Mouse (Mus musculus) MEL (cell line): ENCODE measurements around the gene Zfp655. TPM values are rescaled to one million over a fixed set of nuclear protein-coding genes. Genes with fewer than 3 reads are reported as not detected.
A peak's percentile ranks its signal among the peaks of the same experiment; 100 is the strongest.

ENCODE experiments used
- DNase-seq: peaks from one replicate; pipeline ENCODE4 v3.0.0; 2011; ENCODE audit warnings: low read depth, low spot score
- H3K27ac ChIP-seq: 2 replicates; pipeline ENCODE4 v1.5.1; 2012; ENCODE audit warnings: low read depth, mild to moderate bottlenecking, control low read depth, low read length, moderate library complexity; ENCODE audit not compliant: control insufficient read depth
- H3K27me3 ChIP-seq, 2 experiments: fragments of 150-350 bp in 1 of 2; sonication (generic) in 1 of 2; 2 replicates each; pipeline ENCODE4 v1.6.1; 2012; ENCODE audit warnings: low read length in 2 of 2, mild to moderate bottlenecking in 2 of 2, improper control_type of control experiment in 1 of 2, moderate library complexity in 1 of 2; ENCODE audit not compliant: insufficient read depth in 2 of 2, control insufficient read depth in 1 of 2
- H3K36me3 ChIP-seq, 2 experiments: 2 replicates each; pipeline ENCODE4 v1.6.1; 2012 to 2014; ENCODE audit warnings: low read length in 2 of 2, improper control_type of control experiment in 1 of 2, inconsistent platforms in 1 of 2, mild to moderate bottlenecking in 1 of 2; ENCODE audit not compliant: insufficient read depth in 2 of 2, control insufficient read depth in 1 of 2
- H3K4me1 ChIP-seq, 2 experiments: fragments of 150-350 bp in 1 of 2; sonication (generic) in 1 of 2; 2 replicates each; pipeline ENCODE4 v1.6.1; 2012; ENCODE audit warnings: low read length in 2 of 2, improper control_type of control experiment in 1 of 2, mild to moderate bottlenecking in 1 of 2; ENCODE audit not compliant: insufficient read depth in 2 of 2, control insufficient read depth in 1 of 2
- H3K4me3 ChIP-seq, 2 experiments: fragments of 150-350 bp in 1 of 2; sonication (generic) in 1 of 2; 2 replicates each; pipeline ENCODE4 v1.5.1; 2012; ENCODE audit warnings: low read depth in 2 of 2, low read length in 2 of 2, mild to moderate bottlenecking in 2 of 2, moderate library complexity in 2 of 2, control low read depth in 1 of 2, improper control_type of control experiment in 1 of 2; ENCODE audit not compliant: control insufficient read depth in 1 of 2, insufficient read depth in 1 of 2
- H3K79me2 ChIP-seq: 2 replicates; pipeline ENCODE4 v1.6.1; 2012; ENCODE audit warnings: mild to moderate bottlenecking, low read length, moderate library complexity; ENCODE audit not compliant: control insufficient read depth, poor library complexity, insufficient read depth
- H3K9ac ChIP-seq: 2 replicates; pipeline ENCODE4 v1.6.1; 2012; ENCODE audit warnings: low read depth, mild to moderate bottlenecking, control low read depth, low read length, moderate library complexity; ENCODE audit not compliant: control insufficient read depth, poor library complexity, severe bottlenecking
- H3K9me3 ChIP-seq: fragments of 150-350 bp; sonication (generic); replicated peaks from 2 replicates; pipeline ENCODE4 v1.6.1; 2012; ENCODE audit warnings: mild to moderate bottlenecking, low read length, improper control_type of control experiment, moderate library complexity; ENCODE audit not compliant: insufficient read depth
- BHLHE40 ChIP-seq: IDR thresholded peaks from 2 replicates; pipeline ENCODE4 v1.6.1; 2012; ENCODE audit warnings: low read depth, mild to moderate bottlenecking, inconsistent platforms, low read length, improper control_type of control experiment, borderline replicate concordance
- CHD1 ChIP-seq: IDR thresholded peaks from 2 replicates; pipeline ENCODE4 v1.6.1; 2012; ENCODE audit warnings: low read depth, mild to moderate bottlenecking, inconsistent platforms, low read length, improper control_type of control experiment
- CHD2 ChIP-seq: IDR thresholded peaks from 2 replicates; pipeline ENCODE4 v1.6.1; 2011; ENCODE audit warnings: low read length, improper control_type of control experiment
- CTCF ChIP-seq, 3 experiments: IDR thresholded peaks in 2 of 3; conservative IDR thresholded peaks in 1 of 3; 2 replicates each; pipeline ENCODE4 v1.5.1; 2011 to 2012; ENCODE audit warnings: low read length in 3 of 3, low read depth in 2 of 3, mild to moderate bottlenecking in 2 of 3, improper control_type of control experiment in 1 of 3, inconsistent platforms in 1 of 3, mixed read lengths in 1 of 3, moderate library complexity in 1 of 3; ENCODE audit not compliant: control insufficient read depth in 1 of 3, insufficient read depth in 1 of 3, poor library complexity in 1 of 3, severe bottlenecking in 1 of 3
- E2F4 ChIP-seq: IDR thresholded peaks from 2 replicates; pipeline ENCODE4 v1.6.1; 2011; ENCODE audit warnings: low read depth, low read length, improper control_type of control experiment, borderline replicate concordance
- EP300 ChIP-seq, 2 experiments: IDR thresholded peaks; 2 replicates each; pipeline ENCODE4 v1.6.1; 2011; ENCODE audit warnings: improper control_type of control experiment in 2 of 2, low read length in 2 of 2, low read depth in 1 of 2, mild to moderate bottlenecking in 1 of 2
- ETS1 ChIP-seq: IDR thresholded peaks from 2 replicates; pipeline ENCODE4 v1.6.1; 2012; ENCODE audit warnings: low read depth, mild to moderate bottlenecking, inconsistent platforms, low read length, improper control_type of control experiment, moderate library complexity
- GABPA ChIP-seq: IDR thresholded peaks from 2 replicates; pipeline ENCODE4 v1.6.1; 2012; ENCODE audit warnings: low read depth, mild to moderate bottlenecking, inconsistent platforms, low read length, improper control_type of control experiment, moderate library complexity
- GATA1 ChIP-seq: IDR thresholded peaks from 2 replicates; pipeline ENCODE4 v1.6.1; 2011; ENCODE audit warnings: low read depth, low read length, improper control_type of control experiment
- HCFC1 ChIP-seq: IDR thresholded peaks from 2 replicates; pipeline ENCODE4 v1.6.1; 2012; ENCODE audit warnings: low read depth, mild to moderate bottlenecking, inconsistent platforms, low read length, improper control_type of control experiment, moderate library complexity
- JUND ChIP-seq: IDR thresholded peaks from 2 replicates; pipeline ENCODE4 v1.6.1; 2011; ENCODE audit warnings: low read depth, mild to moderate bottlenecking, improper control_type of control experiment, low read length
- KAT2A ChIP-seq: conservative IDR thresholded peaks from 2 replicates; pipeline ENCODE4 v1.6.1; 2012; ENCODE audit warnings: low read depth, low read length, improper control_type of control experiment, inconsistent platforms
- MAX ChIP-seq: IDR thresholded peaks from 2 replicates; pipeline ENCODE4 v1.6.1; 2011; ENCODE audit warnings: low read length, improper control_type of control experiment
- MAZ ChIP-seq: IDR thresholded peaks from 2 replicates; pipeline ENCODE4 v1.6.1; 2012; ENCODE audit warnings: low read depth, mild to moderate bottlenecking, inconsistent platforms, low read length, improper control_type of control experiment
- MEF2A ChIP-seq: IDR thresholded peaks from 2 replicates; pipeline ENCODE4 v1.6.1; 2014; ENCODE audit warnings: low read depth, mild to moderate bottlenecking, inconsistent platforms, low read length, improper control_type of control experiment; ENCODE audit not compliant: poor library complexity, insufficient replicate concordance, severe bottlenecking; ENCODE audit errors: extremely low read depth
- MXI1 ChIP-seq: IDR thresholded peaks from 2 replicates; pipeline ENCODE4 v1.6.1; 2011; ENCODE audit warnings: mild to moderate bottlenecking, low read depth, low read length, improper control_type of control experiment
- MYC ChIP-seq: IDR thresholded peaks from 2 replicates; pipeline ENCODE4 v1.6.1; 2011; ENCODE audit warnings: low read depth, mild to moderate bottlenecking, low read length, improper control_type of control experiment, moderate library complexity
- NELFE ChIP-seq: IDR thresholded peaks from 2 replicates; pipeline ENCODE4 v1.6.1; 2011; ENCODE audit warnings: low read depth, low read length, improper control_type of control experiment
- NRF1 ChIP-seq: IDR thresholded peaks from 2 replicates; pipeline ENCODE4 v1.6.1; 2014; ENCODE audit warnings: low read depth, mild to moderate bottlenecking, inconsistent platforms, low read length, improper control_type of control experiment, moderate library complexity; ENCODE audit not compliant: poor library complexity, insufficient read depth, severe bottlenecking
- POLR2A ChIP-seq, 2 experiments: IDR thresholded peaks; 2 replicates each; pipeline ENCODE4 v1.6.1; 2011 to 2012; ENCODE audit warnings: low read length in 2 of 2, mild to moderate bottlenecking in 2 of 2, control low read depth in 1 of 2, improper control_type of control experiment in 1 of 2, low read depth in 1 of 2, moderate library complexity in 1 of 2; ENCODE audit not compliant: control insufficient read depth in 1 of 2, insufficient read depth in 1 of 2, poor library complexity in 1 of 2
- POLR2AphosphoS2 ChIP-seq: IDR thresholded peaks from 2 replicates; pipeline ENCODE4 v1.6.1; 2011; ENCODE audit warnings: low read length, improper control_type of control experiment
- POLR2AphosphoS5 ChIP-seq: IDR thresholded peaks from 2 replicates; pipeline ENCODE4 v1.6.1; 2012; ENCODE audit warnings: low read depth, borderline replicate concordance, mild to moderate bottlenecking, inconsistent platforms, low read length, moderate library complexity, mixed read lengths
- RAD21 ChIP-seq: IDR thresholded peaks from 2 replicates; pipeline ENCODE4 v1.6.1; 2011; ENCODE audit warnings: mild to moderate bottlenecking, low read depth, low read length, improper control_type of control experiment
- RCOR1 ChIP-seq: IDR thresholded peaks from 2 replicates; pipeline ENCODE4 v1.6.1; 2012; ENCODE audit warnings: low read depth, mild to moderate bottlenecking, inconsistent platforms, low read length, improper control_type of control experiment
- SIN3A ChIP-seq: IDR thresholded peaks from 2 replicates; pipeline ENCODE4 v1.6.1; 2012; ENCODE audit warnings: low read length, improper control_type of control experiment, inconsistent platforms
- SMC3 ChIP-seq: IDR thresholded peaks from 2 replicates; pipeline ENCODE4 v1.6.1; 2011; ENCODE audit warnings: low read depth, low read length, improper control_type of control experiment
- TAL1 ChIP-seq: IDR thresholded peaks from 2 replicates; pipeline ENCODE4 v1.6.1; 2012; ENCODE audit warnings: mild to moderate bottlenecking, inconsistent platforms, low read length, moderate library complexity, mixed read lengths
- TBP ChIP-seq: IDR thresholded peaks from 2 replicates; pipeline ENCODE4 v1.8.0; 2011; ENCODE audit warnings: low read depth, low read length, improper control_type of control experiment
- TCF12 ChIP-seq: IDR thresholded peaks from 2 replicates; pipeline ENCODE4 v1.6.1; 2014; ENCODE audit warnings: low read depth, mild to moderate bottlenecking, inconsistent platforms, low read length, improper control_type of control experiment, moderate library complexity
- UBTF ChIP-seq: IDR thresholded peaks from 2 replicates; pipeline ENCODE4 v1.6.1; 2012; ENCODE audit warnings: low read depth, mild to moderate bottlenecking, inconsistent platforms, low read length, improper control_type of control experiment, moderate library complexity, borderline replicate concordance; ENCODE audit not compliant: insufficient read depth
- USF1 ChIP-seq: IDR thresholded peaks from 2 replicates; pipeline ENCODE4 v1.6.1; 2014; ENCODE audit warnings: low read depth, mild to moderate bottlenecking, inconsistent platforms, low read length, improper control_type of control experiment, moderate library complexity
- USF2 ChIP-seq, 2 experiments: IDR thresholded peaks; 2 replicates each; pipeline ENCODE4 v1.6.1; 2011 to 2012; ENCODE audit warnings: improper control_type of control experiment in 2 of 2, low read length in 2 of 2, borderline replicate concordance in 1 of 2, inconsistent platforms in 1 of 2, low read depth in 1 of 2, mild to moderate bottlenecking in 1 of 2; ENCODE audit not compliant: insufficient read depth in 1 of 2
- ZC3H11A ChIP-seq: IDR thresholded peaks from 2 replicates; pipeline ENCODE4 v1.6.1; 2012; ENCODE audit warnings: low read depth, mild to moderate bottlenecking, inconsistent platforms, low read length, improper control_type of control experiment
- ZKSCAN1 ChIP-seq: IDR thresholded peaks from 2 replicates; pipeline ENCODE4 v1.6.1; 2012; ENCODE audit warnings: low read depth, mild to moderate bottlenecking, inconsistent platforms, low read length, improper control_type of control experiment, moderate library complexity
- ZMIZ1 ChIP-seq: IDR thresholded peaks from 2 replicates; pipeline ENCODE4 v1.6.1; 2012; ENCODE audit warnings: low read depth, mild to moderate bottlenecking, inconsistent platforms, low read length, improper control_type of control experiment, moderate library complexity
- ZNF384 ChIP-seq: IDR thresholded peaks from 2 replicates; pipeline ENCODE4 v1.6.1; 2012; ENCODE audit warnings: low read depth, mild to moderate bottlenecking, inconsistent platforms, low read length, improper control_type of control experiment
- polyA plus RNA-seq, 2 experiments: library from polyadenylated mRNA; stranded (reverse) in 1 of 2; unstranded in 1 of 2; fragments of >175 nt in 1 of 2; fragments of >200 nt in 1 of 2; gene quantifications; 2 replicates each; pipeline versions ENCODE4 v1.2.1 to v1.2.4; 2012; ENCODE audit warnings: low replicate concordance in 2 of 2, low read depth in 1 of 2; ENCODE audit not compliant: insufficient read length in 2 of 2, insufficient read depth in 1 of 2, missing spikeins in 1 of 2
- total RNA-seq: library from RNA; depleted of rRNA; stranded (reverse); fragments of 300-350 nt; gene quantifications from 2 replicates; pipeline ENCODE4 v1.2.3, GENCODE M21; 2012; rRNA removed

The Zfp655 gene
- total RNA-seq (26.9 and 30.3 TPM in 2 replicates), polyA plus RNA-seq (10 to 100 TPM; 25.2 to 35.3 TPM)

DNA sequence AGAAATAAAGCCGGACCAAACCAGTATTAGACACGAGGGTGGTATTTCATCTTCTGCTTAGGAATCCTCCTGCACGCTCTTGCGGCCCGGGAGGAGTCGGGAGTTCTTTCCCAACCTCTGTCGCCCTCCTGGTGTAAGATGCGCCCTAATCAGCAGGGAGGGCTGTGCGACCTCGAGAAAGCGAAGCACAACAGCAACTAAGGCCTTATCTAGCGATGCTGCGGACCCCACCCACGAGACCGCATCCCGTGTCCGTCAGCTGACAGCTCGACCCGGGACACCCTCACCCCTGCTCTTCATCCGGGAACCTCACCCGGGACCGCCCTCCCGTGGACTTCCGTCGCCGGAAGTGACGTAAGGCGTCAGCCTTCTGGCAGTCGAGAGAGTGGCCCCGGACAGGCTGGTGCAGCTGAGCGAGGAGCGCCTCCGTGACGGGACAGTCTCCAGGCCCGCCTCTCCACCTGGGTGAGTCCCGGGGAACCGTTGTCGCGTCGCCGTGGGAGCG lies at the start of gene Zfp655:
Gene Zfp655 (plus strand): TSS at position 349 of the 505 bp plus-strand sequence.
- peak; percentile 99 for DNase-seq
- Histone ChIP-seq H3K4me1 (peaks cover 9 to 17% of the 10 kb centered on the region in 2 experiments), H3K79me2 (peaks cover 35% of the 10 kb centered on the region)
- TF ChIP-seq EP300 (IDR thresholded peaks at IDR 0.05; ENCODE audit: low read depth in 1 of 2, low read length in 2 of 2) (peak in 1 of 2 experiments; percentile 82; a peak in 2 of 4 replicates), ETS1 (peak; percentile 99), GATA1 (peak; percentile 81), MXI1 (peak; percentile 83), TBP (peak; percentile 92), TCF12 (peak; percentile 75), E2F4 (no peak), CHD1 (no peak), RAD21 (no peak), POLR2A (IDR thresholded peaks at IDR 0.05; ENCODE audit: control insufficient read depth in 1 of 2, insufficient read depth in 1 of 2, low read depth in 1 of 2, low read length in 2 of 2, poor library complexity in 1 of 2) (peak; percentile 84 to 98), HCFC1 (peak; percentile 90), CHD2 (no peak), GABPA (no peak), POLR2AphosphoS5 (peak; percentile 90; the same call in 1 of the 2 replicates), MYC (peak; percentile 78; the same call in 1 of the 2 replicates), MEF2A (0 out of 2 replicates have a peak, but pooled peaks have one; percentile 32), UBTF (no peak), KAT2A (no peak; the same call in 1 of the 2 replicates), CTCF (IDR thresholded peaks at IDR 0.05 in 2 of 3, conservative IDR thresholded peaks at IDR 0.05 in 1 of 3; ENCODE audit: control insufficient read depth in 1 of 3, insufficient read depth in 1 of 3, low read depth in 2 of 3, low read length in 3 of 3, poor library complexity in 1 of 3, severe bottlenecking in 1 of 3) (no peak), TAL1 (no peak), ZKSCAN1 (no peak), MAZ (no peak), SMC3 (no peak), NRF1 (0 out of 2 replicates have a peak, but pooled peaks have one; percentile 24), ZNF384 (no peak), SIN3A (peak; percentile 97), ZMIZ1 (peak; percentile 97), USF1 (peak; percentile 91), ZC3H11A (no peak), BHLHE40 (peak; percentile 96), USF2 (IDR thresholded peaks at IDR 0.05; ENCODE audit: borderline replicate concordance in 1 of 2, insufficient read depth in 1 of 2, low read depth in 1 of 2, low read length in 2 of 2) (peak in 1 of 2 experiments; percentile 52; a peak in 1 of 4 replicates), POLR2AphosphoS2 (peak; percentile 88), NELFE (peak; percentile 97), JUND (no peak), MAX (peak; percentile 86), RCOR1 (no peak)

More for the DNA sequence above, at the start of gene Zfp655:
- H3K27ac ChIP-seq: peak within 1 kb of the TSS; percentile 92
- H3K27me3 ChIP-seq: no peaks in the 10 kb centered on the region
- H3K4me3 ChIP-seq: peak within 1 kb of the TSS; percentile 73 to 78
- H3K9me3 ChIP-seq: no peaks in the 10 kb centered on the region
- peaks cover 12 to 27% of the 10 kb centered on the region in 2 experiments for H3K36me3 ChIP-seq
- H3K9ac ChIP-seq: peak within 1 kb of the TSS; percentile 90
